Mouse (Mus musculus): ENCODE results near the gene Col27a1.

The Col27a1 gene

GRCm38 (mm10) chr4:63213907-63214621 lies at the start of gene Col27a1:
Col27a1 (plus strand) TSS chr4:63214004.
- DNase-seq (ENCODE audit: low read depth, low spot score) = peak; percentile 58

GRCm38 (mm10) chr4:63165636-63166035 lies 48.2 kb upstream of the Col27a1 start:
- DNase-seq (ENCODE audit: low read depth, low spot score) = no peak

GRCm38 (mm10) chr4:63166323-63166722 lies 47.5 kb upstream of the Col27a1 start:
- no peak for DNase-seq (ENCODE audit: low read depth, low spot score)

- no peak for DNase-seq (ENCODE audit: low read depth, low spot score)
Observed at GRCm38 (mm10) chr4:63170061-63170460, 43.7 kb upstream of the Col27a1 start.

GRCm38 (mm10) chr4:63171122-63171521 lies 42.7 kb upstream of the Col27a1 start:
- DNase-seq (ENCODE audit: low read depth, low spot score) = peak; percentile 48

GRCm38 (mm10) chr4:63171969-63172685 lies 41.7 kb upstream of the Col27a1 start, which contains the start of gene Kif12:
Kif12 (minus strand) TSS chr4:63172131.
- DNase-seq (ENCODE audit: low read depth, low spot score) = no peak

- DNase-seq (ENCODE audit: low read depth, low spot score) = peak; percentile 18
Observed at GRCm38 (mm10) chr4:63181556-63181955, 32.2 kb upstream of the Col27a1 start.

GRCm38 (mm10) chr4:63186281-63186870 lies 27.4 kb upstream of the Col27a1 start:
- peak; percentile 15 for DNase-seq (ENCODE audit: low read depth, low spot score)

- no peak for DNase-seq (ENCODE audit: low read depth, low spot score)
Observed at GRCm38 (mm10) chr4:63191641-63192040, 22.2 kb upstream of the Col27a1 start.

GRCm38 (mm10) chr4:63194366-63194765 lies 19.4 kb upstream of the Col27a1 start:
- DNase-seq (ENCODE audit: low read depth, low spot score) = no peak

GRCm38 (mm10) chr4:63199366-63199765 lies 14.4 kb upstream of the Col27a1 start:
- no peak for DNase-seq (ENCODE audit: low read depth, low spot score)

- no peak for DNase-seq (ENCODE audit: low read depth, low spot score)
Observed at GRCm38 (mm10) chr4:63203874-63204273, 9.9 kb upstream of the Col27a1 start.

GRCm38 (mm10) chr4:63205583-63205982 lies 8.2 kb upstream of the Col27a1 start:
- DNase-seq (ENCODE audit: low read depth, low spot score) = no peak

- DNase-seq (ENCODE audit: low read depth, low spot score) = peak; percentile 83
Observed at GRCm38 (mm10) chr4:63215185-63215992, 1.6 kb downstream of the Col27a1 start.

GRCm38 (mm10) chr4:63215993-63216531 lies 2.3 kb downstream of the Col27a1 start:
- DNase-seq (ENCODE audit: low read depth, low spot score) = peak; percentile 88

GRCm38 (mm10) chr4:63216566-63216965 lies 2.8 kb downstream of the Col27a1 start:
- DNase-seq (ENCODE audit: low read depth, low spot score) = no peak

GRCm38 (mm10) chr4:63217513-63217912 lies 3.7 kb downstream of the Col27a1 start:
- no peak for DNase-seq (ENCODE audit: low read depth, low spot score)

- no peak for DNase-seq (ENCODE audit: low read depth, low spot score)
Observed at GRCm38 (mm10) chr4:63219059-63219458, 5.3 kb downstream of the Col27a1 start.

GRCm38 (mm10) chr4:63219635-63220034 lies 5.8 kb downstream of the Col27a1 start:
- no peak for DNase-seq (ENCODE audit: low read depth, low spot score)

GRCm38 (mm10) chr4:63221096-63221958 lies 7.5 kb downstream of the Col27a1 start:
- no peak for DNase-seq (ENCODE audit: low read depth, low spot score)
